Mouse (Mus musculus) liver, embryonic 18 days (tissue): Measurements from ENCODE around the gene Rngtt. TPM values are rescaled to one million over a fixed set of nuclear protein-coding genes. Genes with fewer than 3 reads are reported as not detected.

ENCODE experiments used
- polyA plus RNA-seq: library from polyadenylated mRNA; depleted of rRNA; stranded (reverse); fragments of >200 nt; gene quantifications from 2 replicates; pipeline ENCODE4 v1.2.3, GENCODE M21; 2012; rRNA removed

Rngtt gene
- 2.7 and 2.8 TPM in 2 replicates for polyA plus RNA-seq

GRCm38 (mm10) chr4:33309764-33310757 lies at the start of gene Rngtt:
Gene Rngtt (plus strand): TSS chr4:33310311.

DNA sequence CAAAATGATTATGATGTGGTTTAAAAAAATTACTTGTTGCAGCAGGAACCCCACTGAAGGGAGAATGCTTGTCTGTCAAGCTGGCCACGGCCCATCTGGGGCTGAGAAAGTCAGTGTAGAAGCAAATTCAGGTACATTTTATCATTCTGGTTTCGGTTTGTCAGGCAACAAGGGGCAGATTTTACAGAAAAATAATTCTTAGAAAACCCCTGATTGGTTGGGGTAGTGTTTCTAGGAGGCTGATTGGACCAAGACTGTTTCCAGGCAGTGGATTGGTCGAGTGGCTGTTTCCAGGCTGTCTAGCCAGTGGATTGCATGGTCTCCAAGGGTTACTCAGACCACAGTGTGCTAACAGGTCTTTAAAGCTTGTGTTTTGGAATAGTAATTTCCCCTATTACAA lies 20.1 kb upstream of the Rngtt start, which contains the start of gene Pnrc1:
Gene Pnrc1 (minus strand): TSS at position 162 of the 400 bp plus-strand sequence.

Other genes with a start within 250 kb of the Rngtt start
- gene Gabrr2, start 247.3 kb upstream of the Rngtt start, polyA plus RNA-seq = 0.05 TPM in 2 replicates
- gene Gabrr1, start 177.8 kb upstream of the Rngtt start, polyA plus RNA-seq = not detected in 2 replicates
- 0.03 and 0.10 TPM in 2 replicates for gene Pm20d2, start 120.6 kb upstream of the Rngtt start, polyA plus RNA-seq
- gene Srsf12, start 101.3 kb upstream of the Rngtt start, polyA plus RNA-seq = 0.08 and 0.10 TPM in 2 replicates
- 38.2 and 39.8 TPM in 2 replicates for gene Pnrc1, start 20.1 kb upstream of the Rngtt start, polyA plus RNA-seq